Mouse (Mus musculus) C2C12 (cell line): ENCODE results near the gene Casz1.

Experiments used
- CEBPB ChIP-seq: IDR thresholded peaks from one replicate; pipeline ENCODE4 v1.6.1; 2011; ENCODE audit warnings: low read depth, mild to moderate bottlenecking, control low read depth, moderate library complexity
- CTCF ChIP-seq: IDR thresholded peaks from one replicate; pipeline ENCODE4 v1.5.1; 2011; ENCODE audit not compliant: control insufficient read depth, insufficient read depth, insufficient read length
- MAX ChIP-seq: IDR thresholded peaks from one replicate; pipeline ENCODE4 v1.6.1; 2011; ENCODE audit warnings: mild to moderate bottlenecking, control low read depth
- MYOD1 ChIP-seq: IDR thresholded peaks from one replicate; pipeline ENCODE4 v1.6.1; 2011; ENCODE audit warnings: low read depth; ENCODE audit not compliant: control insufficient read depth, insufficient read length
- USF1 ChIP-seq: IDR thresholded peaks from one replicate; pipeline ENCODE4 v1.6.1; 2011; ENCODE audit warnings: low read depth, mild to moderate bottlenecking, control low read depth, moderate library complexity

DNA sequence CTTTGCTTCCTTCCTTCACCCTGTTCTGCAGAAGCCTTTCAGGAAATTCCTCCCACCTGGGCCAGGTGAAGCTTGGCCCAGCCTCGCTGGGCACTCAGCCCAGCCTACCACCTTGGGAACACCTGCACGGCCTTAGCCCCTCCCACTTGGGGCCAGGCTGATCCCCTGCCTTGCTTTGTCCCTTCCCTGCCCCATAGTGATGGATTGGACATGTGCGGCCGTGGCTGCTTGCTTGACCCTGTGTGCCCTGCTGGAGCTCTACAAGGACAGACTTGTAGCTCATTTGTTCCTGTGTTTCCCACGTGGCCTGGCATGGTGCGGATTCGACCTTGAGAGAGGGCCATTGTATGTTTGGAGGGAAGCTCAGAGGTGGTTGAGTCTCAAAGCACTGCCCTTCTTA lies 54.0 kb downstream of the Casz1 start:
- no peak for TF ChIP-seq MYOD1
- no peak for TF ChIP-seq CTCF
- no peak for TF ChIP-seq CEBPB
- TF ChIP-seq MAX = no peak
- no peak for TF ChIP-seq USF1
